Mouse (Mus musculus): ENCODE data around the gene Arl5a.

Arl5a gene

GRCm38 (mm10) chr2:52361086-52361485 is 63.6 kb downstream of the Arl5a start:
- no peak for DNase-seq (ENCODE audit: low read depth, low spot score)

- no peak for DNase-seq (ENCODE audit: low read depth, low spot score)
Observed at GRCm38 (mm10) chr2:52359722-52360121, 65.0 kb downstream of the Arl5a start.

- DNase-seq (ENCODE audit: low read depth, low spot score): no peak
Observed at GRCm38 (mm10) chr2:52358156-52358555, 66.5 kb downstream of the Arl5a start.

GRCm38 (mm10) chr2:52351029-52351428 is 73.7 kb downstream of the Arl5a start:
- no peak for DNase-seq (ENCODE audit: low read depth, low spot score)
